Mouse (Mus musculus) adrenal gland, postnatal 0 days (tissue): ENCODE measurements around the gene Gm45713. TPM values are rescaled to one million over a fixed set of nuclear protein-coding genes. Genes with fewer than 3 reads are reported as not detected.
A peak's percentile ranks its signal among the peaks of the same experiment; 100 is the strongest.

ENCODE experiments used
- microRNA-seq: library from miRNA; unstranded; fragments of <30 nt; microRNA quantifications from one replicate; pipeline ENCODE4, GENCODE M21; 2016; ENCODE audit warnings: borderline replicate concordance; ENCODE audit not compliant: insufficient number of aligned reads
- polyA plus RNA-seq: library from polyadenylated mRNA; unstranded; fragments of >200 nt; fragmentation: Nextera tagmentation; extraction: Ambion mirVana; gene quantifications from 2 replicates; pipeline ENCODE4 v1.2.1, GENCODE M21; 2015

Gm45713 gene
- 1.4 and 2.1 TPM in 2 replicates for polyA plus RNA-seq

GRCm38 (mm10) chr7:45135993-45136567 is at the start of gene Gm45713, which contains the start of gene Flt3l:
Gm45713 (minus strand) TSS chr7:45136231.
Flt3l (minus strand) TSS chr7:45136432.

GRCm38 (mm10) chr7:45180896-45181477 is 45.0 kb upstream of the Gm45713 start, which contains the start of gene Pth2:
Pth2 (plus strand) TSS chr7:45180995.

GRCm38 (mm10) chr7:45179469-45179868 is 43.4 kb upstream of the Gm45713 start, which contains the start of gene Gfy:
Gfy (minus strand) TSS chr7:45179569.

GRCm38 (mm10) chr7:45163735-45164490 is 27.9 kb upstream of the Gm45713 start, which contains the start of gene Slc17a7:
Slc17a7 (plus strand) TSS chr7:45163949.

GRCm38 (mm10) chr7:45154096-45154992 is 18.3 kb upstream of the Gm45713 start, which contains the start of the genes Pih1d1 and Aldh16a1:
Pih1d1 (plus strand) TSS chr7:45154303.
Aldh16a1 (minus strand) TSS chr7:45154584.

GRCm38 (mm10) chr7:45128624-45129246 is 7.3 kb downstream of the Gm45713 start, which contains the start of gene Rpl13a:
Rpl13a (minus strand) TSS chr7:45128761.

GRCm38 (mm10) chr7:45124224-45125143 is 11.5 kb downstream of the Gm45713 start, which contains the start of gene Rps11:
Rps11 (minus strand) TSS chr7:45124439.

GRCm38 (mm10) chr7:45103652-45104180 is 32.3 kb downstream of the Gm45713 start, which contains the start of gene Fcgrt:
Fcgrt (minus strand) TSS chr7:45103851.

GRCm38 (mm10) chr7:45092048-45092447 is 44.0 kb downstream of the Gm45713 start, which contains the start of gene Rcn3:
Rcn3 (minus strand) TSS chr7:45092221.

Small RNAs within 50 kb of the gene (microRNA-seq; reads per million reads assigned to microRNA genes)
- gene Mir150 (86.9 reads per million, percentile 42 among the genes with 10 or more reads in this experiment), gene Mir5121 (17.9 reads per million, percentile 24 among the genes with 10 or more reads in this experiment), gene Mir7055 (not detected)

Other genes with a start within 250 kb of the Gm45713 start
- 65.4 and 92.8 TPM in 2 replicates for gene Med25, start 243.5 kb downstream of the Gm45713 start, polyA plus RNA-seq
- gene Fuz, start 240.2 kb downstream of the Gm45713 start, polyA plus RNA-seq, result 23.0 and 35.1 TPM in 2 replicates
- 49.4 and 50.6 TPM in 2 replicates for gene Ap2a1, start 206.7 kb downstream of the Gm45713 start, polyA plus RNA-seq
- gene Tsks, start 193.0 kb downstream of the Gm45713 start, polyA plus RNA-seq, result 0.17 and 0.46 TPM in 2 replicates
- gene Cpt1c, start 161.4 kb downstream of the Gm45713 start, polyA plus RNA-seq, result 23.0 and 24.9 TPM in 2 replicates
- 247 and 271 TPM in 2 replicates for gene Prmt1, start 149.7 kb downstream of the Gm45713 start, polyA plus RNA-seq
- 56.9 and 79.7 TPM in 2 replicates for gene Irf3, start 138.6 kb downstream of the Gm45713 start, polyA plus RNA-seq
- 16.6 and 25.4 TPM in 2 replicates for gene Bcl2l12, start 137.5 kb downstream of the Gm45713 start, polyA plus RNA-seq
- 25.1 and 26.8 TPM in 2 replicates for gene Scaf1, start 119.9 kb downstream of the Gm45713 start, polyA plus RNA-seq
- 69.9 and 80.5 TPM in 2 replicates for gene Rras, start 118.3 kb downstream of the Gm45713 start, polyA plus RNA-seq
- gene Prr12, start 83.3 kb downstream of the Gm45713 start, polyA plus RNA-seq, result 4.1 and 6.1 TPM in 2 replicates
- 72.0 and 75.6 TPM in 2 replicates for gene Nosip, start 73.8 kb downstream of the Gm45713 start, polyA plus RNA-seq
- 21.2 and 23.8 TPM in 2 replicates for gene Prrg2, start 73.6 kb downstream of the Gm45713 start, polyA plus RNA-seq
- 173 and 202 TPM in 2 replicates for gene Rcn3, start 44.0 kb downstream of the Gm45713 start, polyA plus RNA-seq
- gene Fcgrt, start 32.4 kb downstream of the Gm45713 start, polyA plus RNA-seq, result 193 and 264 TPM in 2 replicates
- gene Rps11, start 11.8 kb downstream of the Gm45713 start, polyA plus RNA-seq, result 1,100 and 1,135 TPM in 2 replicates
- 1,896 and 3,552 TPM in 2 replicates for gene Rpl13a, start 7.5 kb downstream of the Gm45713 start, polyA plus RNA-seq
- 6.1 and 11.0 TPM in 2 replicates for gene Flt3l, start 201 bp upstream of the Gm45713 start, polyA plus RNA-seq
- 67.2 and 75.8 TPM in 2 replicates for gene Pih1d1, start 18.1 kb upstream of the Gm45713 start, polyA plus RNA-seq
- 25.3 and 34.0 TPM in 2 replicates for gene Aldh16a1, start 18.4 kb upstream of the Gm45713 start, polyA plus RNA-seq
- 0.11 and 0.16 TPM in 2 replicates for gene Slc17a7, start 27.7 kb upstream of the Gm45713 start, polyA plus RNA-seq
- gene Gfy, start 43.3 kb upstream of the Gm45713 start, polyA plus RNA-seq, result not detected in 2 replicates
- not detected in 2 replicates for gene Pth2, start 44.8 kb upstream of the Gm45713 start, polyA plus RNA-seq
- gene Ccdc155, start 68.7 kb upstream of the Gm45713 start, polyA plus RNA-seq, result 0.30 and 0.47 TPM in 2 replicates
- 1.6 and 1.8 TPM in 2 replicates for gene Dkkl1, start 75.9 kb upstream of the Gm45713 start, polyA plus RNA-seq
- 28.7 and 32.9 TPM in 2 replicates for gene Tead2, start 79.5 kb upstream of the Gm45713 start, polyA plus RNA-seq
- gene Cd37, start 102.9 kb upstream of the Gm45713 start, polyA plus RNA-seq, result 3.9 and 5.3 TPM in 2 replicates
- gene Slc6a16, start 104.9 kb upstream of the Gm45713 start, polyA plus RNA-seq, result 0.08 TPM in 1 of 2 replicates, not detected in the other
- gene Slc6a21, start 141.3 kb upstream of the Gm45713 start, polyA plus RNA-seq, result not detected in 2 replicates
- 12.4 and 14.0 TPM in 2 replicates for gene Trpm4, start 197.5 kb upstream of the Gm45713 start, polyA plus RNA-seq
- gene Hrc, start 199.1 kb upstream of the Gm45713 start, polyA plus RNA-seq, result 0.54 and 1.4 TPM in 2 replicates
- 2.6 and 3.3 TPM in 2 replicates for gene Ppfia3, start 230.8 kb upstream of the Gm45713 start, polyA plus RNA-seq
- gene Lin7b, start 234.4 kb upstream of the Gm45713 start, polyA plus RNA-seq, result 3.1 and 3.2 TPM in 2 replicates